9 mouse cellular contexts compared by ENCODE assay signal in the genomic region with DNA sequence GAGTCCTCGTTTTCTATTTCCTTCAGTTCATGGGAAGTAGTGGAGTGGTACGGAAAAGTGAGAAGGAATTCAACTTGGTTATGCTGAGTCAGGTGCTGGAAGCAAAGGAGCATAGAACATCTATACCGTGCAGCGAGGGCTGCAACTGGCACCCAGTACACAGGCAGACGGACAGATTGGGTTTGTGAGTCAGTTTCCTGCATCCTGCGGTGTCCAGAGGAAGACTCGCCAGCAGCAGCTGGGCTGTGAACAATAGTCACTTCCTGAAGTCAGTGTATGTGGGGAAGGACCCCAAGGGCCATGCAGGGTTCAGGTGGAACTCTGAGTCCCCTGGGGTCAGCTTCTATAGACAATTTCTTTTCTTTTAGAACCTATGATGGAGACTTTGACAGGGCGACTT.
DNase-seq lines count a peak whose midpoint lies in the region; ATAC-seq and TF ChIP-seq lines count a peak whose summit lies in the region.
"Had no signal": no experiment of that assay in that cellular context is flagged by ENCODE, and none has a peak within 500 bp of the region (broad histone marks: within the 10 kb centered on the region; RNA-seq: fewer than 3 reads in every experiment).

No protein-coding gene starts in this region.

- WGBS in forebrain, embryonic 13.5 days: 74% methylated on average over 8 of the region's 8 CpGs
- 64% methylated on average over 8 of the region's 8 CpGs for WGBS in forebrain, postnatal 0 days
- WGBS in neural tube, embryonic 12.5 days: 71% methylated on average over 8 of the region's 8 CpGs
- 77% methylated on average over 8 of the region's 8 CpGs for WGBS in limb, embryonic 14.5 days

- DNase-seq in forebrain, postnatal 0 days: no peak
- DNase-seq in neural tube, embryonic 10.5 days (ENCODE audit: extremely low spot score, low spot score): no peak
- DNase-seq in limb, embryonic 14.5 days (ENCODE audit: low spot score): no peak
- no peak for DNase-seq in right cerebral cortex, postnatal 25 days
- no peak for DNase-seq in yolk sac, embryonic 10.5 days (ENCODE audit: low spot score)
- DNase-seq in cerebellum, adult 9-10 months: no peak

- no peak overlapping the region; the same call in 1 of the 2 replicates for H3K4me2 ChIP-seq in forebrain, embryonic 13.5 days
- no peak overlapping the region for H3K4me2 ChIP-seq in forebrain, postnatal 0 days (ENCODE audit: low read depth)
- no peak overlapping the region for H3K4me2 ChIP-seq in neural tube, embryonic 12.5 days (replicated peaks)
- H3K4me2 ChIP-seq in limb, embryonic 14.5 days (replicated peaks; ENCODE audit: low read depth, low read length, severe bottlenecking): no peak overlapping the region

- H3K4me1 ChIP-seq in forebrain, embryonic 13.5 days: peaks cover 7% of the 10 kb centered on the region
- no peaks in the 10 kb centered on the region for H3K4me1 ChIP-seq in forebrain, postnatal 0 days (ENCODE audit: insufficient read depth)
- H3K4me1 ChIP-seq in neural tube, embryonic 12.5 days: peaks cover 6% of the 10 kb centered on the region
- peaks cover 17% of the 10 kb centered on the region for H3K4me1 ChIP-seq in limb, embryonic 14.5 days (ENCODE audit: control insufficient read depth, insufficient read depth, low read length)

- no peaks in the 10 kb centered on the region for H3K27me3 ChIP-seq in forebrain, embryonic 13.5 days
- H3K27me3 ChIP-seq in forebrain, postnatal 0 days (ENCODE audit: insufficient read depth, low read length): no peaks in the 10 kb centered on the region
- no peaks in the 10 kb centered on the region for H3K27me3 ChIP-seq in neural tube, embryonic 12.5 days (replicated peaks)
- no peaks in the 10 kb centered on the region for H3K27me3 ChIP-seq in limb, embryonic 14.5 days (ENCODE audit: control insufficient read depth, insufficient read depth, low read length)
- H3K27me3 ChIP-seq: embryonic facial prominence, embryonic 12.5 days had no signal

- no peak; the same call in 1 of the 2 replicates for ATAC-seq in forebrain, embryonic 13.5 days
- ATAC-seq in forebrain, postnatal 0 days: no peak
- ATAC-seq in neural tube, embryonic 12.5 days (ENCODE audit: low FRiP score, low read depth): 0 out of 2 replicates have a peak, but pooled peaks have one; percentile 26
- ATAC-seq in limb, embryonic 14.5 days (ENCODE audit: low FRiP score, low read depth): no peak

- H3K27ac ChIP-seq in forebrain, embryonic 13.5 days: 0 out of 2 replicates have a peak overlapping the region, but pooled peaks have one; percentile 5
- H3K27ac ChIP-seq in forebrain, postnatal 0 days (ENCODE audit: low read depth, low read length): no peak overlapping the region
- H3K27ac ChIP-seq in neural tube, embryonic 12.5 days: no peak overlapping the region
- 0 out of 2 replicates have a peak overlapping the region, but pooled peaks have one; percentile 74 for H3K27ac ChIP-seq in limb, embryonic 14.5 days (replicated peaks; ENCODE audit: low read depth, low read length)

- H3K9ac ChIP-seq in forebrain, embryonic 13.5 days: no peak overlapping the region
- no peak overlapping the region for H3K9ac ChIP-seq in forebrain, postnatal 0 days
- H3K9ac ChIP-seq in neural tube, embryonic 12.5 days: no peak overlapping the region
- no peak overlapping the region for H3K9ac ChIP-seq in limb, embryonic 14.5 days (ENCODE audit: low read depth, low read length, severe bottlenecking)

- no peak for TF ChIP-seq CTCF in forebrain, postnatal 0 days (IDR thresholded peaks at IDR 0.05; ENCODE audit: low read depth)

- no peak overlapping the region for H3K4me3 ChIP-seq in forebrain, embryonic 13.5 days
- H3K4me3 ChIP-seq in forebrain, postnatal 0 days (ENCODE audit: low read depth, low read length): no peak overlapping the region
- H3K4me3 ChIP-seq in neural tube, embryonic 12.5 days: no peak overlapping the region
- no peak overlapping the region for H3K4me3 ChIP-seq in limb, embryonic 14.5 days (replicated peaks; ENCODE audit: low read length)

- peaks cover 10% of the 10 kb centered on the region; the same call in 1 of the 2 replicates for H3K9me3 ChIP-seq in forebrain, embryonic 13.5 days (replicated peaks)
- no peaks in the 10 kb centered on the region for H3K9me3 ChIP-seq in forebrain, postnatal 0 days (ENCODE audit: low read length)
- 0 out of 2 replicates have a peak, but pooled peaks cover 4% of the 10 kb centered on the region for H3K9me3 ChIP-seq in neural tube, embryonic 12.5 days
- 0 out of 2 replicates have a peak, but pooled peaks cover 3% of the 10 kb centered on the region for H3K9me3 ChIP-seq in limb, embryonic 14.5 days (ENCODE audit: control insufficient read depth, low read length)
- H3K9me3 ChIP-seq: embryonic facial prominence, embryonic 12.5 days had no signal

- no peak for TF ChIP-seq POLR2A in limb, embryonic 14.5 days (IDR thresholded peaks at IDR 0.05; ENCODE audit: borderline replicate concordance, extremely low read depth, insufficient read depth, insufficient read length)

- H3K36me3 ChIP-seq in forebrain, embryonic 13.5 days (ENCODE audit: poor library complexity, severe bottlenecking): peaks cover 22% of the 10 kb centered on the region
- 0 out of 2 replicates have a peak, but pooled peaks cover 3% of the 10 kb centered on the region for H3K36me3 ChIP-seq in forebrain, postnatal 0 days (ENCODE audit: insufficient read depth)
- peaks cover 21% of the 10 kb centered on the region for H3K36me3 ChIP-seq in neural tube, embryonic 12.5 days
- no peaks in the 10 kb centered on the region for H3K36me3 ChIP-seq in limb, embryonic 14.5 days (ENCODE audit: control insufficient read depth, insufficient read depth, low read length)

Comparison
In these comparisons a context has a peak if more than half of its experiments do, and no peak if none do; other contexts are left out.
1. H3K27ac ChIP-seq: peak in forebrain, embryonic 13.5 days (single experiment) and limb, embryonic 14.5 days (single experiment); none in forebrain, postnatal 0 days (single experiment) and neural tube, embryonic 12.5 days (single experiment).